Mouse (Mus musculus): ENCODE results near the gene Smim6. TPM values are rescaled to one million over a fixed set of nuclear protein-coding genes. Genes with fewer than 3 reads are reported as not detected.
A peak's percentile ranks its signal among the peaks of the same experiment; 100 is the strongest.

The Smim6 gene
- polyA plus RNA-seq, 1 experiment: 0.19 TPM

DNA sequence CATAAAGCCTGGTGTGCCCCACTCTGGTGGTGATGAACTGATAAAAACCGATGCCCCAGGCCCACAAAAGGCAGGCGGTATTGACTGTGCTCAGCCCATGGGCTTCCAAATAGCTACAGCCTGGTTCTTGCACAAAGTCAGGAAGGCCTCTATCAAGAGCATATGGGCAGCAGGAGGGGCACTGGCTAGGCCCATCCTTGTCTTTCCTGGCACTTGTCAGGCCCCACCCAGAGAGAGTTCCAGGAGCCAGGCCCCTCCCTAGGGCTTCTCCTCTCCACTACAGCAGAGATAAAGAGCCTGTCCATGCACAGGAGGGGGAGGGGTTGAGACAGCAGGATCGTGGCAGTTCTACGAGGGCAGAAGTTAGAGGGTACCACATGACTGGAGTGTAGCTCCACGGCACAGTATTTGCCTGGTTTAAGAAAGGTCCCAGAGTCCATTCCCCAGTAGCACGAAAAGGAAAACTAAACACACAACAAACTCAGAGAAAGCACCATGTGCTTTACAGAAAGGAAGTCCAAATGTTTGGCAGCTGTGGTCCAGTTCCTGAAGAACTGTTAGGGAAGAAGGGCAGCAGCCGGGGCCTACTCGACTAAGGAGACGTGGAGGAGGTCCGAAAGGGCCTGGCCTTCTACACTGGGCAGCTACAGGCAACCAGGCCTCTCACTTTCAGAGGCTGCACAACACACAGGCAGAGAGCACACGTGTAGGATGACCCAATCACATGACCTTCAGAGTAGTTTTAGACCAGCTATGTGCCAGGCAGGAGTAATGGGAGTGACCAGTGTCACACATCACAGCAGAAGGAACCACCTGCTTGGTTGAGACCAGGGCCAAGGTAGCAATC, 8.2 kb upstream of the Smim6 start:
- Histone ChIP-seq H3K36me3 (ENCODE audit: control insufficient read depth, insufficient read depth, low read length) (0 out of 2 replicates have a peak, but pooled peaks cover 1% of the 10 kb centered on the region), H3K27ac (ENCODE audit: insufficient read depth, low read length) (peak overlapping the region; percentile 53), H3K4me1 (ENCODE audit: control insufficient read depth, insufficient read depth, insufficient read length) (peaks cover 34% of the 10 kb centered on the region; the same call in 1 of the 2 replicates), H3K27me3 (ENCODE audit: control insufficient read depth, insufficient read depth, low read length) (no peaks in the 10 kb centered on the region), H3K4me3 (ENCODE audit: extremely low read depth, insufficient read depth, insufficient read length) (no peak overlapping the region)
- no peak for TF ChIP-seq POLR2A (IDR thresholded peaks at IDR 0.05; ENCODE audit: low read depth, low read length)
- no peak for TF ChIP-seq CTCF (IDR thresholded peaks at IDR 0.05; ENCODE audit: extremely low read depth, insufficient read depth, insufficient read length, insufficient replicate concordance)
- WGBS: 50% methylated on average over 11 of the region's 11 CpGs
- DNase-seq (ENCODE audit: low read depth in 1 of 2, low spot score in 2 of 2): no peak

DNA sequence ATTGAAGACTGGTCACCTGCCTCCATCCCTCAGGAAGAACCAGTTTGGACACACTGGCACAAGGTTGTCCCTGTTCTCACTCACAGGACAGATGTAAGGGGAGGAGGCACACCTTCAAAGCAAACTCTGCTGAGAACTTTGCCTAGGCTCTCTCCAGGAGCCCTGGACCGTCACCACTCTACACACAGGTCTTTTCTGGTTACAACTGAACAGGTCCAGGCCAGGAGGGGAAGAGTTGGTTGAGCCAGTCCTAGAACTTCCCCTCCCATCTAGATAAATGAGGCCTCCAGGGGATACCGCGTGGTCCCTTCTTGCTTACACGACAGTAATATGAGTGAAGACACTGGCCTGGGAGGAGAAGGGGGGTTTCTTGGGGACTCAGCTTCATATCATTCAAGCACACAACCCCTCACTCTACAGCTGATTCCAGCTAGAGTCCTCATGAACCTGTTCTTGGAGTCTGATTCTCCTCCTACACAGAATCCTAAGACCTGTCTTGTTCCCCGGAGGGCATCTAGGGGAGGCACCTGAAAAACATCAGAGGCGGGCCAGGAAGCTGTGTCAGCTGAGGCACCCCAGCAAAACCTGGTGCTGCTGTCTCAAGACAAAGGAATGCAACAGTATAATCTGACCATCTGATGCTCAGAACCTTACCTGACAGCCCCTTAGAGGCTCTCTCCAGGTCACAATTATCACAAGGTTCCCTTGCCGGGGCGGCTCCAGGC, 7.4 kb upstream of the Smim6 start:
- H3K4me1 ChIP-seq (ENCODE audit: control insufficient read depth, insufficient read depth, insufficient read length): peaks cover 31% of the 10 kb centered on the region; the same call in 1 of the 2 replicates
- DNase-seq (ENCODE audit: low read depth in 1 of 2, low spot score in 2 of 2): no peak
- H3K4me3 ChIP-seq (ENCODE audit: extremely low read depth, insufficient read depth, insufficient read length): no peak overlapping the region
- TF ChIP-seq CTCF (IDR thresholded peaks at IDR 0.05; ENCODE audit: extremely low read depth, insufficient read depth, insufficient read length, insufficient replicate concordance): no peak
- no peak for TF ChIP-seq POLR2A (IDR thresholded peaks at IDR 0.05; ENCODE audit: low read depth, low read length)
- H3K27me3 ChIP-seq (ENCODE audit: control insufficient read depth, insufficient read depth, low read length): no peaks in the 10 kb centered on the region
- WGBS: 54% methylated on average over 8 of the region's 8 CpGs
- H3K27ac ChIP-seq (ENCODE audit: insufficient read depth, low read length): peak overlapping the region; percentile 12; the same call in 1 of the 2 replicates
- 0 out of 2 replicates have a peak, but pooled peaks cover 1% of the 10 kb centered on the region for H3K36me3 ChIP-seq (ENCODE audit: control insufficient read depth, insufficient read depth, low read length)

DNA sequence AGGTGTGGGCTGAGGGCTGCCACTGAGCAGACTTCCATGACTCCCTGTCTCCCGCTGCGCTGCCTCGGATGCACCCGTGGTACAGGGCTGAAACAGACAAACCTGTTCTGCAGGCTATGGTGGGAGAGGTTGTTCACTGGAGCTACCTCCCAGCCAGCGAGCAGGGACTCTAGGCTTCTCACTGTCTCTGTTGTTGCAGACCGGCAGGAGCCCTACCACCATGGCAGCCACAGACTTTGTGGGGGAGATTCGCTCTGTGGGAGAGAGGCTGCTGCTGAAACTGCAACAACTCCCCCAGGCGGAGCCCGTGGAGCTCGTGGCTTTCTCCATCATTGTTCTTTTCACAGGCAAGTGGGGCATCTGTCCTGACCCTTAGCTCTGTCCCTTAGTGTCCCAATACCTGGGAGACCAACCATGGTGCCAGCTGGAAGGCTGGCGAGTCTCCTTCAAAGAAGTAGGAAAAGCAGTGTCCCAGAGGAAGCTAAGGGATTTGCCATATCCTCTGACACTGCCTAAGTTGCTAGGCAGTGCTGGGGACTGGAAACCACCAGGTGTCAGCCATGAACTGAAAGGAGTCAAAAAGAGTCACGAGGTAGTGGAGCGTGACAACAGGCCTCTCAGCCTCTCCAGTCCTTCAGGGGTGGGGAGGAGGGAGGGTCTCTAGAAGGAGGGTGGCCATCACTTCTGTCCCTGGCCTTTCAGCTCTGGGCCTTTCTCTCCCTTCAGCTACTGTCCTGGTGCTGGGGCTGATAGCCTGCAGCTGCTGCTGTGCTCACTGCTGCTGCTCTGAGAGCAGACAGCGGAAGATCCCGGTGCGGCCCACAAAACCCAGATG, 6.6 kb upstream of the Smim6 start:
- WGBS: 63% methylated on average over 16 of the region's 16 CpGs
- Histone ChIP-seq H3K4me1 (ENCODE audit: control insufficient read depth, insufficient read depth, insufficient read length) (peaks cover 27% of the 10 kb centered on the region; the same call in 1 of the 2 replicates), H3K36me3 (ENCODE audit: control insufficient read depth, insufficient read depth, low read length) (0 out of 2 replicates have a peak, but pooled peaks cover 1% of the 10 kb centered on the region), H3K27me3 (ENCODE audit: control insufficient read depth, insufficient read depth, low read length) (no peaks in the 10 kb centered on the region), H3K27ac (ENCODE audit: insufficient read depth, low read length) (peak overlapping the region; percentile 12; the same call in 1 of the 2 replicates), H3K4me3 (ENCODE audit: extremely low read depth, insufficient read depth, insufficient read length) (no peak overlapping the region)
- DNase-seq (ENCODE audit: low read depth in 1 of 2, low spot score in 2 of 2): no peak
- no peak for TF ChIP-seq CTCF (IDR thresholded peaks at IDR 0.05; ENCODE audit: extremely low read depth, insufficient read depth, insufficient read length, insufficient replicate concordance)
- TF ChIP-seq POLR2A (IDR thresholded peaks at IDR 0.05; ENCODE audit: low read depth, low read length): no peak

DNA sequence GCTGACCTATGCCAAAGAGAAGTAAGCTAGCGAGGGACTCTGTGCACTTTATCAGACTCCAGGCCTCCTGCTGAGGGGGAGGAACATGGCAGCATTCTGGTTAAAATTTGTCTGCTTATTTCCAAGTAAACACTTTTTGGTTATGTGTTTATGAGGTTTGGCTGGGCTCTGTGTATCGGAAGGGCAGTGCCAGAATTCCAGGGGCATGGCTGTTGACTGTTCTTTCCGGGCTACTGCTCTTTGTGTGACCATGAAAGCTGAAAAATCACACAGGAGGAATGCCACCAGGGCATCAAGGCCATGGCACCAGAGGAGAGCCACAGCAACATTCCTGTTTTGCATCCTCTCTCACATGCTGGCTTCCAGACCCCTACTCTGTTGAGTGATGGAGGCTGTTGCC, 5.7 kb upstream of the Smim6 start:
- TF ChIP-seq POLR2A (IDR thresholded peaks at IDR 0.05; ENCODE audit: low read depth, low read length) (no peak), CTCF (IDR thresholded peaks at IDR 0.05; ENCODE audit: extremely low read depth, insufficient read depth, insufficient read length, insufficient replicate concordance) (no peak)
- no peak for DNase-seq (ENCODE audit: low read depth in 1 of 2, low spot score in 2 of 2)
- 0 out of 2 replicates have a peak, but pooled peaks cover 1% of the 10 kb centered on the region for H3K36me3 ChIP-seq (ENCODE audit: control insufficient read depth, insufficient read depth, low read length)
- peaks cover 27% of the 10 kb centered on the region; the same call in 1 of the 2 replicates for H3K4me1 ChIP-seq (ENCODE audit: control insufficient read depth, insufficient read depth, insufficient read length)
- no peaks in the 10 kb centered on the region for H3K27me3 ChIP-seq (ENCODE audit: control insufficient read depth, insufficient read depth, low read length)
- WGBS: 84% methylated on average over 3 of the region's 3 CpGs
- H3K4me3 ChIP-seq (ENCODE audit: extremely low read depth, insufficient read depth, insufficient read length): no peak overlapping the region
- no peak overlapping the region for H3K27ac ChIP-seq (ENCODE audit: insufficient read depth, low read length)

DNA sequence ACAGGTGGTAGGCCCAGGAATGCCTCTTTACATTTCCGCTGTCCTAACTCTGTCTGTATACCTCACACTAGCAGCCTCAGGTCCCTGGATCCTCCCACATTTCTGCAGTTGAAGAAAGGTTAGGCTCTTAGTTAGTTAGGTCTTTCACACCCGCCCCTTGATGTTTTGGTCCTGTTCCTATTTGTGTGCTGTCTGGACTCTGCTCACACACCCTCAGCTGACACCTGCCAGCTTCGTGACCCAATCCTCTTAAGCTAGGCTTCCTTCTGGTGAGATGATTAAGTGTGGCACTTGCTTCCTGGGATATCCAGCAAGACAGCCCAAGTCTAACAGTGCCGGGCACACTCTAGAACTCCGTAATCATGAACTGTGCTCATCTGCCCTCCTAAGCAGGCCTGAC, 5.3 kb upstream of the Smim6 start:
- Histone ChIP-seq H3K4me1 (ENCODE audit: control insufficient read depth, insufficient read depth, insufficient read length) (peaks cover 27% of the 10 kb centered on the region; the same call in 1 of the 2 replicates), H3K27ac (ENCODE audit: insufficient read depth, low read length) (no peak overlapping the region)
- 89% methylated on average over 5 of the region's 5 CpGs for WGBS

DNA sequence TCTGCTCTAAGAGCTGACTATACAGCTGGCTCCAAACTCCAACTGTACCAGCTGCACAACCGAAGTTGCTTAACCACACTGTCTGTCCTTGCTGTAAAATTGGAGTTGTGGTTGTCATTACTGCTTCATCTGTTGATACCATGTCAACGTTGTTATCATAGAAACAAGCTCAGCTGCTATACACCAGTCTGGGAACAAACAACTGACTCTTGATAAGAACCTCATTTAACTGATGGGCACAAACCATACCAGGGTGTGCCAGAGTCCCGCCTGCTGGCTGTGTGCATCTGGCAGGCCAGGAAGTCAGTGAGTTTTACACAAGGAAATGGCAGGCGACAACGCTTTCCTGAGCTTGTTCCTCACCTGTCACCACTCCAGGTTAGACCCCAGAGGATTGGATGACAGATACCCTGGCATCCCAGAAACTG, 669 bp upstream of the Smim6 start:
- WGBS: 34% methylated on average over 5 of the region's 5 CpGs
- H3K4me1 ChIP-seq (ENCODE audit: control insufficient read depth, insufficient read depth, insufficient read length): no peaks in the 10 kb centered on the region
- no peak overlapping the region for H3K4me3 ChIP-seq (ENCODE audit: extremely low read depth, insufficient read depth, insufficient read length)

More for the DNA sequence above, 5.3 kb upstream of the Smim6 start:
- no peak overlapping the region for H3K4me3 ChIP-seq (ENCODE audit: extremely low read depth, insufficient read depth, insufficient read length)
- DNase-seq (ENCODE audit: low read depth in 1 of 2, low spot score in 2 of 2): no peak
- TF ChIP-seq CTCF (IDR thresholded peaks at IDR 0.05; ENCODE audit: extremely low read depth, insufficient read depth, insufficient read length, insufficient replicate concordance) (no peak), POLR2A (IDR thresholded peaks at IDR 0.05; ENCODE audit: low read depth, low read length) (no peak)
- H3K36me3 ChIP-seq (ENCODE audit: control insufficient read depth, insufficient read depth, low read length): 0 out of 2 replicates have a peak, but pooled peaks cover 1% of the 10 kb centered on the region
- H3K27me3 ChIP-seq (ENCODE audit: control insufficient read depth, insufficient read depth, low read length): no peaks in the 10 kb centered on the region

More for the DNA sequence above, 669 bp upstream of the Smim6 start:
- no peak for DNase-seq (ENCODE audit: low read depth in 1 of 2, low spot score in 2 of 2)
- Histone ChIP-seq H3K27ac (ENCODE audit: insufficient read depth, low read length) (no peak overlapping the region), H3K36me3 (ENCODE audit: control insufficient read depth, insufficient read depth, low read length) (peaks cover 11% of the 10 kb centered on the region), H3K27me3 (ENCODE audit: control insufficient read depth, insufficient read depth, low read length) (no peaks in the 10 kb centered on the region)
- no peak for TF ChIP-seq POLR2A (IDR thresholded peaks at IDR 0.05; ENCODE audit: low read depth, low read length)
- TF ChIP-seq CTCF (IDR thresholded peaks at IDR 0.05; ENCODE audit: extremely low read depth, insufficient read depth, insufficient read length, insufficient replicate concordance): no peak

All from spleen, adult 2 months (tissue).